Mouse (Mus musculus): ENCODE data around the gene Fam83g. TPM values are rescaled to one million over a fixed set of nuclear protein-coding genes. Genes with fewer than 3 reads are reported as not detected.
A peak's percentile ranks its signal among the peaks of the same experiment; 100 is the strongest.

The Fam83g gene
- polyA plus RNA-seq, 1 experiment from 2014 or later = 0.21 TPM

GRCm38 (mm10) chr11:61669492-61670490 is 14.1 kb upstream of the Fam83g start:
- 88% methylated on average over 14 of the region's 14 CpGs for WGBS
- Histone ChIP-seq H3K27ac (no peak overlapping the region), H3K27me3 (replicated peaks) (no peaks in the 10 kb centered on the region), H3K4me2 (no peak overlapping the region), H3K9ac (no peak overlapping the region), H3K4me1 (peaks cover 6% of the 10 kb centered on the region), H3K4me3 (no peak overlapping the region), H3K36me3 (replicated peaks) (no peaks in the 10 kb centered on the region), H3K9me3 (no peaks in the 10 kb centered on the region)
- no peak for ATAC-seq (replicated peaks)

DNA sequence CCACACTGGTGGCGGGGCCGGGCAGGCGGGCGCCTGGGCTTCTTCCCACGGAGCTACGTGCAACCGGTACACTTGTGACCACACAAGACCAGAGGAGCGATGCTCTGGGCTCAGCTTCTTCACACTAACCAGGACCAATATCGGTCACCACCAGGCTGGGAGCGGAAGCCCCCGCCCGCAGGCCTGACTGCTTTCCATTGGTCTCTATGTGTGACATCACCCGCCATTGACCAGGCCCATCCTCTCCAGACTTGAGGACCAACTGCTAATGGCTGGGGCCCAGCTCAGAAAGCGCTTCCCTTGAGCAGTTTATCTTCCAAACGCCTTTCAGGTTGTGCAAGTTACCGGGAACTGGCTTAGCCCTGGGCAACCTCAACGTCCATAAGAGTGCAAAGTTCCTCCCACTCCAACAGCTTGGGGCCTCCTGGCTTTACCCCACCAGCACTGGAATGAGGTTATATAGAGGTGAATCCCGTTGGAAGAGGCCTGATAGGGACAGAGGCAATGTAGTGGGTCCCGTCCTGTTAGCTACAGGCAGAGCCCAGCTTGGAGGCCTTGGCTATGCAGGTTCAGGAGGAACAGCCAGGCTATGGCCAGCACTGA is 12.0 kb upstream of the Fam83g start:
- no peak for ATAC-seq (replicated peaks)
- WGBS = 70% methylated on average over 19 of the region's 19 CpGs

DNA sequence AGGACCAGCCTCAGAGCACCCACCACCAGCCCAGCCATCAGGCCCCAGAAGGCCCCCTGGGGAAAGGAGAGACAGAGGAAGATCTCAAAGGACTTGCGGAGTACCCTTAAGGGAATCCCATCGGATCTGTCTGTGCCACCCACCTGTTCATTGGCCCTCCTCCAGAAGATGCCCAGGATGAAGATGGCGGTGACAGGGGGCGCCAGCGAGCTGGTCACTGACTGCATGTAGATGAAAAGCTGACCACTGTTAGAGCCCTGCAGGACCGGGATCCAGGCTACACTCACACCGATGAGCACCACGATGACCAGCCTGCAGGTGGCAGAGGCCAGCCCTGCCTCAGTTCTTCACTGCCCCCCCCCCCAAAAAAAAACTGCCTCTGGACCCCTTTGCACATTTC is 10.2 kb upstream of the Fam83g start:
- no peak overlapping the region for H3K27ac ChIP-seq
- no peaks in the 10 kb centered on the region for H3K36me3 ChIP-seq (replicated peaks)
- H3K9me3 ChIP-seq = no peaks in the 10 kb centered on the region
- H3K4me1 ChIP-seq = peaks cover 8% of the 10 kb centered on the region
- H3K4me2 ChIP-seq = no peak overlapping the region
- WGBS = 29% methylated on average over 8 of the region's 8 CpGs
- ATAC-seq (replicated peaks) = no peak
- no peaks in the 10 kb centered on the region for H3K27me3 ChIP-seq (replicated peaks)
- no peak overlapping the region for H3K9ac ChIP-seq
- H3K4me3 ChIP-seq = no peak overlapping the region

More for the DNA sequence above, 12.0 kb upstream of the Fam83g start:
- Histone ChIP-seq H3K9me3 (no peaks in the 10 kb centered on the region), H3K9ac (no peak overlapping the region), H3K36me3 (replicated peaks) (no peaks in the 10 kb centered on the region), H3K27ac (no peak overlapping the region), H3K4me3 (no peak overlapping the region), H3K4me2 (no peak overlapping the region), H3K4me1 (peaks cover 8% of the 10 kb centered on the region), H3K27me3 (replicated peaks) (no peaks in the 10 kb centered on the region)

DNA sequence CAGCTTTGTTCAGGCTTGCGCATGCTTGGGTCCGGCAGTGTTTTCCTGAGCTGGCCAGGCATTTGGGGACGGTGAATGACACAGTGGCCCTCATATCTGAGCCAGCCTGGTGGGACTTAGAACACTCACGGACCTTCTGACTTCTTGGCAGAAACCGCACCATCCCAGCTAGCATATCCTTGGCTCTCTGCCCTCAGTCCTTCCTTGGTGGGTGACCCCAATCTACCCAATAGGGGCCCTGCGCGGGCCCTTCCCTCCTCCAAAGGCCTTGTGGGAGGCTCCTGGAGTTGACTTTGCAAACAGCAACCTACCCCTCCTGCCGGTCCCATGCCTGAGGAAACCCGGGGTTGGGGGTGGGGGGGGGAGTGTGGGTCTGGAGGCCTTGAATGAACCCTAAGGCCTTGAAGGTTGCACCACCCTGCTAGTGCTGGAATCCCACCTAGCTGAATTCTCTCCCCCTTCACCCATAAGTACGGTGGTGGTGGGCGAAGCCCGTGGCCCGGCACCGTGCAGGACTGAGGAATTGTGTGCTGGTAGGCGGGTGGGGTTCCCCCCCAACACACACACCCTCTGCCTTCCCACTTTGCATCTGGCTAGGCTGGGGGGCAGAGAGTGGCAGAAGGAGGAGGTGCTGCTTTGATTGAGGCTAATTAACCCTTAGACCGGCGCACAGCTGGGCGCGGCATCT is 9.6 kb upstream of the Fam83g start:
- H3K9me3 ChIP-seq = no peaks in the 10 kb centered on the region
- no peak overlapping the region for H3K9ac ChIP-seq
- no peaks in the 10 kb centered on the region for H3K36me3 ChIP-seq (replicated peaks)
- peak overlapping the region; percentile 12 for H3K4me2 ChIP-seq
- no peak overlapping the region for H3K4me3 ChIP-seq
- no peaks in the 10 kb centered on the region for H3K27me3 ChIP-seq (replicated peaks)
- WGBS = 27% methylated on average over 19 of the region's 19 CpGs
- ATAC-seq (replicated peaks) = peak; percentile 45
- no peak overlapping the region for H3K27ac ChIP-seq
- peaks cover 8% of the 10 kb centered on the region for H3K4me1 ChIP-seq

GRCm38 (mm10) chr11:61674839-61675159 is 9.1 kb upstream of the Fam83g start:
- Histone ChIP-seq H3K27ac (no peak overlapping the region), H3K9ac (no peak overlapping the region), H3K36me3 (replicated peaks) (no peaks in the 10 kb centered on the region), H3K4me1 (peaks cover 8% of the 10 kb centered on the region), H3K27me3 (replicated peaks) (no peaks in the 10 kb centered on the region), H3K4me2 (peak overlapping the region; percentile 12), H3K4me3 (no peak overlapping the region), H3K9me3 (no peaks in the 10 kb centered on the region)
- ATAC-seq (replicated peaks) = peak; percentile 70
- 2% methylated on average over 8 of the region's 8 CpGs for WGBS

- Histone ChIP-seq H3K9me3 (no peaks in the 10 kb centered on the region), H3K9ac (no peak overlapping the region), H3K27me3 (replicated peaks) (no peaks in the 10 kb centered on the region), H3K4me1 (peaks cover 8% of the 10 kb centered on the region), H3K4me3 (no peak overlapping the region), H3K4me2 (no peak overlapping the region), H3K27ac (no peak overlapping the region), H3K36me3 (replicated peaks) (no peaks in the 10 kb centered on the region)
- WGBS = 57% methylated on average over 2 of the region's 2 CpGs
- no peak for ATAC-seq (replicated peaks)
These were observed 8.6 kb upstream of the Fam83g start for GRCm38 (mm10) chr11:61675332-61675731.

DNA sequence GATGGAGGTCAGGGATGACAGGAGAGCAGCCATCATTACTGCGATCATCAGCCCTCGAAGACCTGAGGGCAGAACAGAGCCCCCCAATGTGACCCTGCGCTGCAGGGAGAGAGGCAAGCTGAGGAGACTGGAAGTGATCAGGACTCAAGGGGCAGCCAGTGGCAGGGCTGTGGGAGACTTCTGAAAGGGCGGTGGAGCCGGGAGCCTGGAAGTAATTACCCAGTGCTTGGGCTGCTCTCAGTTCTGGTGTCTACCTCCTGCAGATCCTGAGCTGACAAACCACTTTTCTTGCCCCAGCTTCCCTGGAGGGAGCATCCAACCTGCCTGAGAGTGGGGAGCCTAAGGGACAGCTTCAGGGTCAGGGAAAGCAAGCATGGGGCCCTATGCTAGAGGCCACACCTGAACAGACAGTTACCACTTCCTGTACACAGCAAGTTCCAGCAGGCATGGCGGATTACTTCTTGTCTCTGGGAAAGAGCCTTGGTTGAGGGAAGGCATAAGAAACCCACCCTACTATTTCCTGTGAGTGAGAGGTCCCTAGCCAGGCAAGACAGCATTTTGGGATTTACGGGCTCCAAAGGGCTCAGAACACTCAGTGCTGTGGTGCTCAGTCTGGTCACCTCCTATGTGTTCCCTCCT is 7.6 kb upstream of the Fam83g start:
- H3K36me3 ChIP-seq (replicated peaks) = no peaks in the 10 kb centered on the region
- H3K27ac ChIP-seq = no peak overlapping the region
- H3K4me2 ChIP-seq = no peak overlapping the region
- no peak for ATAC-seq (replicated peaks)
- no peak overlapping the region for H3K4me3 ChIP-seq
- WGBS = 79% methylated on average over 7 of the region's 7 CpGs
- no peak overlapping the region for H3K9ac ChIP-seq
- no peaks in the 10 kb centered on the region for H3K27me3 ChIP-seq (replicated peaks)
- H3K9me3 ChIP-seq = no peaks in the 10 kb centered on the region
- peaks cover 8% of the 10 kb centered on the region for H3K4me1 ChIP-seq

- H3K4me3 ChIP-seq = no peak overlapping the region
- no peak overlapping the region for H3K4me2 ChIP-seq
- peaks cover 8% of the 10 kb centered on the region for H3K4me1 ChIP-seq
- H3K27ac ChIP-seq = no peak overlapping the region
- no peaks in the 10 kb centered on the region for H3K9me3 ChIP-seq
- no peak overlapping the region for H3K9ac ChIP-seq
- no peak for ATAC-seq (replicated peaks)
- 80% methylated on average over 4 of the region's 4 CpGs for WGBS
- H3K27me3 ChIP-seq (replicated peaks) = peaks cover 2% of the 10 kb centered on the region; the same call in 1 of the 2 replicates
- H3K36me3 ChIP-seq (replicated peaks) = no peaks in the 10 kb centered on the region
These were observed 6.2 kb upstream of the Fam83g start for GRCm38 (mm10) chr11:61677709-61678108.

DNA sequence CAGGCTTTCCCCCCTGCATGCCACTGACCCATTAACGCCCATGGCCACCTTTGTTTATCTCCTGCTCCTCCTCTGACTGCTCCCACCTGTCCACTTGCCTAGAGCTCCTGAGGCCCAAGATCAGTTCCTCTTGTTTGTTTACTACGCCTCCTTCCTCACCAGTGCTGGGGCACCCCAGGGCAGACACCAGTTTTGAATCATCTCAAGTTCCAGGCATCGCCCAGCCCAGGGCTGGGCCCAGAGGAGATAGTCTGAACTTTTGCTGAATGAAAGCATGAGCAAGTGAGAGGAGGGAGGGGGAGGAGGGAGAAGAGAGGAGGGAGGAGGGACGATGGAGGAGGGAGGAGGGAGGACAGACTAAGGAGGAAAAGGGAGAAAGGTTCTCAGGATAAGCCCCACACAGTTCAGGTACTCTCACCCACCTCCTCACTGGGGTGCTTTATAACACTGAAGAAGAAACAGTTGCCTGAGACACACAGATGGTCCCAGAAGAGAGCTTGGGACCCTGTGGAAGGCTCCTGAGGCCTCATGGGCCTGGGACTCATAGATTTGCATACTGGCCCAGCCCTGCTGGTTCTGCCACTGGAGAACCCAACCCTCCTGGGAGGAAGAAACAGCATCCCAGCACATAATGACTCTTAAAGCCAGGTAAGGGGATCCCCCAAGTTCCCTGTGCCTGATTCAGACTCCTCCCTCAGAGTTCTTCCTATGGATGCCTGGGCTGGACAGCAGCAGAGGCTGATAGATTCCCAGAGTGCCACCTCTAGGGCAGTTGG is 4.6 kb upstream of the Fam83g start:
- Histone ChIP-seq H3K4me2 (no peak overlapping the region), H3K27ac (no peak overlapping the region), H3K36me3 (replicated peaks) (no peaks in the 10 kb centered on the region), H3K4me1 (peaks cover 13% of the 10 kb centered on the region), H3K9me3 (no peaks in the 10 kb centered on the region), H3K4me3 (no peak overlapping the region), H3K9ac (no peak overlapping the region), H3K27me3 (replicated peaks) (peaks cover 18% of the 10 kb centered on the region)
- ATAC-seq (replicated peaks) = no peak
- 73% methylated on average over 4 of the region's 4 CpGs for WGBS

- no peak overlapping the region for H3K27ac ChIP-seq
- no peaks in the 10 kb centered on the region for H3K9me3 ChIP-seq
- H3K27me3 ChIP-seq (replicated peaks) = peaks cover 37% of the 10 kb centered on the region
- no peak for ATAC-seq (replicated peaks)
- no peak overlapping the region for H3K4me3 ChIP-seq
- H3K36me3 ChIP-seq (replicated peaks) = no peaks in the 10 kb centered on the region
- no peak overlapping the region for H3K4me2 ChIP-seq
- WGBS = 72% methylated on average over 8 of the region's 8 CpGs
- H3K9ac ChIP-seq = no peak overlapping the region
- H3K4me1 ChIP-seq = peaks cover 8% of the 10 kb centered on the region; the same call in 1 of the 2 replicates
These were observed 1.3 kb downstream of the Fam83g start for GRCm38 (mm10) chr11:61685119-61685725.

DNA sequence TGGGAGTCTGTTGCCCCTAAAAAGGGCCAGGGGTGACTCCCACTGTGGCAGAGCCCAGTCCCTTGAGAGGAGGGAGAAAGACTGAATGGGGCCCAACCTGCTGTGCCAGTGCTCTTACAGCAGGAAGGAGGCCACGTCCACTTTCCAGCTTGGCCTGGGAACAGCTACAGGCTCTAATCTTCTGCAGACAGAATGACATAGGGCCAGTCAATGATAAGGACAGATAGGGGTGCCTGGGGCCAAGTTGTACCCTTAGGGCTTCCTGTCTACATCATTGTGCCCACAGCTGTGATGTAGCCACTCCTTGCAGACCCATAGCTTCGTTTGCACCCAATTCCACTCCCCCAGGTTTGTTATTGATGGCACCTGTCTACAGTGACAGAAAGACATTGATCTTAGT is 2.2 kb downstream of the Fam83g start:
- Histone ChIP-seq H3K27me3 (replicated peaks) (peaks cover 37% of the 10 kb centered on the region), H3K36me3 (replicated peaks) (no peaks in the 10 kb centered on the region), H3K4me1 (peaks cover 8% of the 10 kb centered on the region; the same call in 1 of the 2 replicates), H3K9me3 (no peaks in the 10 kb centered on the region), H3K9ac (no peak overlapping the region), H3K4me3 (no peak overlapping the region), H3K27ac (no peak overlapping the region), H3K4me2 (no peak overlapping the region)
- 64% methylated on average over 2 of the region's 2 CpGs for WGBS
- no peak for ATAC-seq (replicated peaks)
